Mouse (Mus musculus): ENCODE results near the gene Fam126b.

GRCm38 (mm10) chr1:58568456-58569130, 17.5 kb downstream of the Fam126b start:
- TF ChIP-seq POLR2A (IDR thresholded peaks at IDR 0.05; ENCODE audit: extremely low read depth, insufficient read depth, low read length) (no peak), CTCF (IDR thresholded peaks at IDR 0.05; ENCODE audit: low read depth, low read length) (no peak)
